Mouse (Mus musculus): ENCODE measurements around the gene Igf2bp3.

The Igf2bp3 gene

DNA sequence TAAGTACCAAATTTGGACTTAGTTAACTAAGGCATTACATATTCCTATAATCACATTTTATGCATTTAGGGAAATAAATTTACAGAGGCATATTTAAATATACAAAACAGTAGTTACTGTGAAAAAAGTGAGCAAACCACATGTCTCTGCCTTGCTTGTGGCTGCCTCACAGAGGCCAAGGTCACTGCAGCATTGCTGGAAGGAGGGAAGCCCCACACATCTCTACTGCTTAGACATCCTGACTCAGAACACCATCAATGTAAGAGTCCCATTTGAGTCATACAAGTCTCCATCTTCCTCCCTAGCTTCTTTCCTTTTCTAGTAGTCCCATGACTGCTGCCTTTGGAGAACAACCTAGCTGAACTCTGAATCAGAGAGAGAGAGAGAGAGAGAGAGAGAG lies 84.4 kb downstream of the Igf2bp3 start:
- DNase-seq, result no peak

DNA sequence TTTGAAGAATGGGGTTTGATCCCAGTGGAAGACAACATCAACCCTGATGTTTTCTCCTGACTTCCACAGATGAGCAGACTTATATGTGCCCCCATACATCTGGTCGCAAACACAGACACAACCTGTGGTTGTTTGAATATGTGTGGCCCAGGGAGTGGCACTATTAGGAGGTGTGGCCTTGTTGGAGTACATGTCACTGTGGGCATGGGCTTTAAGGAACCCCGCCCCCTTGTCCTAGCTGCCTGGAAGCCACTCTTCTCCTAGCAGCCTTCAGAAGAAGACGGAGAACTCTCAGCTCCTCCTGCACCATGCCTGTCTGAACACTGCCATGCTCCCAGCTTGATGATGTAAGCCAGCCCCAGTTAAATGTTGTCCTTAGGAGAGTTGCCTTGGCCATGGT lies 94.4 kb downstream of the Igf2bp3 start:
- no peak for DNase-seq

DNA sequence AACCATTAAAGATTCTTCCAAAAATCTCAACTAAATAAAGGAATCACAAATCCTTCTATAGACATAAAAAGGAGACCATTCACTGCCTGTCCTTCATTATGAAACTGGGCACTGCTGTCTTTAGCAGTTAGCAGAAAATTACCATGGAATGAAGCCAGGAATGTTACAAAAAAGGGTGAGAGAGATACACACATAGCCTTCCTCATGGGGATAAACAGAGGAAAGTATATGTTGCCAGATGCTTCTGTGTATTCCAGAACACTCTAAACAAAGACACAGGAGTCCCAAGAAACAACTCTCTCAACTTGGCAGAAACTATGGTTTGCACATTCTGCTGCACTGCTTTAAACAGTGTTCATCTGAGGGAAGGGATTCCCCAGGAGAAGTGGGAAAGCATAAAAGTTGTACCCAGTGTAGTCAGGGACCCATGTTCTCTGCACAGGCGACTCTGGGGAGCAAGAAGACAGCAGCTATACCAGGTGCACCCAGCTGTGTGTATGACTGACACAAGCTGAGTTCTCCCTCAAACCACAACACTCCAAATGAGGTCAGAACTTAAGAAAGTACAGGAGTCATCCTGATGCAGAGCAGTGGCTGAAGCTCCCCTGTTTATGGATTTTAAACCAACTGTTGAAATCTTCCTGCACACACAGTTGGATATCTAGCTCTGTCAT lies 95.2 kb downstream of the Igf2bp3 start:
- peak; percentile 19 for DNase-seq

DNA sequence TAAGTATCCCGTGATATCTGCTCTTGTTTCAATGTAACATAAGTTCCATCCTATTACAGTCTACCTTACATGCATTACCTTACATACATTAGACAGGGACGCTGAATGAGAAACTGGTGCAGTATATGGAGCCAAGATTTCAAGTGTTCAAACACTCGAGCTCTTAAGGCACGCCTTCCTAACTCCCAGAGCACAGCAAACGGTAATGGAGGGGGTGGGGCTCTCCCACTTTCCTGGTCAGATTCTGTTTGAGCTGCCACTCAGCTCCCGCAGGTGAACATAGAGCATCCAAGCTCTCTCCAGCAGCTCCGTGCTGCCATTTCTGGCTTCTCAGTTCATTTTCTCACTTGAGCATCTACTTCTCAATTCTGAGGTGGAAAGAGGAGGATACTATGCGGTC lies 96.3 kb downstream of the Igf2bp3 start:
- DNase-seq, result no peak

DNA sequence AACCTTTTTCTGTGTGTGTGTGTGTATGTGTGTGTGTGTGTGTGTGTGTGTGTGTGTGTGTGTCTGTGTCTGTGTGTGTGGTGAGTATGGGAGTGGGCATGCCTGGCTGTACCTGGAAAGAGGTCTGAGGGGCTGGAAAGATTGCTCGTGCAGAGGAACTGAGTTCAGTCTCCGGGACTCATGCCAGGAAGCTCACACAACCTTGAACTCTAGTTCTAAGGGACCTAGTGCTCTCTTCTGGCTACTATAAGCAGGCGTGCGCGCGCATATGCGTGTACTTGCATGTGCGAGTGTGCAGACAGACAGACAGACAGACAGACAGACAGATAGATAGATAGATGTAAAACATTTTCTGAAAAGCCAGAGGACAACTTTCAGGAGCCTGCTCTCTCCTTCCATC lies 98.5 kb downstream of the Igf2bp3 start:
- DNase-seq, result no peak

DNA sequence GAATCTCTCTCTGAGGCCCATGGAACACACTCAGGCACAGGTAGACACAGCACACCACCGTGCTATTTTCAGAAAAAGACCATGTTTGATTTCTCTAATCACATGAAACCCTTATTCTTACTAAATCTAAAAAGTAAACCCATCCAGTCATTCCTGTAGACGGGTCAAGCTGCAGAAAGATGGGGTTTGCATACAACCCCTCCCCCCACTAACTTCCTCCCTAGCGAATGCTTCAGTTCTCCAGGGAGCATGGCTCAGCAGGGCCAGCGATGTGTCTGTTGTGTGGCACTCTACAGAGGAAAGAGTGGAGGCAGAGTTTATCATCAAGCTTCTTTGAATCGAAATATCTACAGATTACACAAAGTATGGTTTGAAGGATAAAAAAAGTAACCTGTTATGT lies 99.2 kb downstream of the Igf2bp3 start:
- no peak for DNase-seq

DNA sequence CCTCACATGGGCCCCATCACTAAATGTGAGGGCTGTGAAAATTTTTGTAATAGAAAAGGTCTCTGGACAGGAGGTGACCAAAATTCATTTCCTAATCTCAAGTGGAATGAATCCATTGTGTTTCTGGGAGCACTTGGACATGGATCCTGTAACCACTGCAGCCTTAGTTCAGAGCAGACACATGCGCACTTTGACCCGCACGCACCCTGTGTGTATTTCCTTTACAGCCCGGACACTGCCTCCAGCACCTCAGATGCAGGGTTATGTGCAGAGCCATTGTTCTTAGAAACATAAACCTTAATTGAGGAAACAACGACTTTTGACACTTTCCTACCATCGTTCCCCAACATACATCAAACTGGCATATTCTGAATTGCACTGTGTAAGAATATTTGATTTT lies 100.3 kb downstream of the Igf2bp3 start:
- DNase-seq, result no peak

DNA sequence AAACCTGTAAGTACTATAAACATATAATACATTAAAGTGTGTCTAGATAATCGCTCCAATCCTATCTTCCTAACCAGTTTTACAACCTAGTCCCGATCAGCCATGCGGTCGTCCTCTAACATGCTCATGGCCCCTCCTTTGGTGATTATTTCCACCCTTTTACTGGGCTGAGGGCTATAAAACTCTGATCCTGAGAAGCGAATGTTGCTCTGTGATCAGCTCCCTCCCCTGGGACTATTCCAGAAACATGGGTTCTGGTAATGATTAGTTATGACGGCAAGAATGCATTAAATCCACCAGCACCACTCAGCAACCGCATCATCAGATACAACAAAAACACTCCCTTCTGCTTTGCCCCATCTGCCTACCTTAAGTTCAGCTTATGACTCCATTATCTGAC lies 100.9 kb downstream of the Igf2bp3 start:
- no peak for DNase-seq

DNA sequence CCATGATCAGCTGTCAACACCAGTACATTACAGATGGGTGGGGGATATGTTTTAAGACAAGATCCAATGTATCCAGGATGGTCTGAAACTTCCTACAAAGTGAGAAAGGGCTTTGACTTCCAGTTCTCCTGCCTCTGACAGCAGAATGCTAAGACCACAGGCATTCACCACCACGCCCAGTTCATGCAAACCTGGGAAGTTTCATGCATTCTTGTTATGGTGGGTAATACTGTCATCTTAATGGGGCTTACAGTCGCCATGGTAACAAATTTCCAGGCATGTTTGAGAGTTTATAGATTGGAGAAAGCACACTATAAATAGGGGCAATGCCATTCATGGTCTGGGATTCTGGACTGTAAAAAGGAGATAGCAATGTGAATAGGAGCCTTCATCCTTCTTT lies 105.6 kb downstream of the Igf2bp3 start:
- no peak for DNase-seq

DNA sequence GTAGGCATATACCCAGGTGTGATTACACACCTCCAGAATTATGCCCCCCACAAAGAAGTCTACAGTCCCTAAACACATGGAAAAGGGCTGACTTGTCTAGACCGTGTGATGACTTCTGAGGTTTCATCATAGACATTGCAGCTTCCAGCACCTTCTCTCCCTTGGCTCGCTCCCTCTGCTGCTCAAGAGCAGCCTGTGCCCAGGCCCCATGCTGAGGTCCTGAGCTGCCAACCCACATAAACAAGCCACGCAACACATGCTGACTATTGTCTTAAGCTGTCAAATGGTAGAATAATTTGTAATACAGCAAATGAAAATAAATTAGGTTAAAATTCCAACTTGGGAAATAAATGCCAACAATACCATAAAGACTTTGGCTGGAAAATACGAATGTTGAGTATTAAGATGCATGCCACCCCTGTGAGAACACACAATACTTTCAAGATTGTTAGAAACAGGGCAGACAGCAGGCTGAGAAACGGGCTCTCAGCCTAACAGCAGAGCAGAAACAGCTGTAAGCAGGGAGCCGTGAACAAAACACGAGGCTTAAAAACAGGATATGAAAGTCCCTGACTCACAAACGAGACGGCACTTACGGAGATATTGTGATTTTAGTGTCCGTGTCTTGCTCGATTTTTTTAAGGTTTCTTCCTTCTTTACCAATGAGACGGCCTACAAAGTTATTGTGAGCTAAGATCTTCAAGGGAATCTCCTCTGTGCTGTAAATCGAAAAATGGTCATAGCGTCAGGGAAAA lies 107.8 kb downstream of the Igf2bp3 start:
- no peak for DNase-seq

DNA sequence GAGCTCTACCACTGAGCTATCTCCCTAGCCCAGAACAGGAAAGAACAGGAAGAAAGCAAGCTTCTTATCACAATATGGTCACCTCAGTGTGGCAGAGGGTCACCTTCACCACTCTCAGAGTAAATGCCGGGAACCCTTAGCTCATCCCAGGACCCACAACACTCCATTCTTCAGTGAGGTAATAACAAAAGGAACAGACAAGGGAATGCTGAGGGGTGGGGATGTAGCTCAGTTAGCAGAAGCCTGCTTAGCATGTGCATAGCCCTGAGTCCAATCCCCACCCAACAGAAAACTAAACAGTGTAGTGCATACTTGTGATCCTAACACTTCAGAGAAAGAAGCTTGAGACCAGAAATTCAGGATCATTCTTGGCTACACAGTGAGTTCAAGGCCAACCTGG lies 115.7 kb downstream of the Igf2bp3 start:
- DNase-seq, result no peak

DNA sequence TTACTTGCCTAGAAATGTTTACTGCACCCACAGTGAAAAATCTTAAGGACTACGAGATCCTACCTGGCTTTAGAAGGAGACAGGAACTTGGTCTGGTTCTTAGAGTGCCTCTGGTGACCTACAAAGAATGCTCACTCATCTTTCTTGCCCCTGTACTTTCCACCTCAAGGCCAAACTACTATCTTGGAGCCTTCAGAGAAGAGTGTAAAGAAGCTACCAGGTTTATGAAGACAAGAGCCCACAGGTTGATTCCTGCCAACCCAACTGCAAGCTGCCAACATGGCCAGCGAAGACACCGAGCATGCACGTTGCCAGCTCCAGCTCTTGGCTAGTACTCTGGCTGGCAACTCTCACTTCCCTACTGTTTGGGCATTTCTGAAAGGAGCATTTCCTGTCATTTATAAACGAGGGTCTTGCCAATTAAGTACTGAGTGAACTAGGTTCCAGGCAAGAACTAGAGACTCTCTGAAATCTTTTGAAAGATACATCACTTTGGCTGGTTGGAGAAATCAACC lies 117.1 kb downstream of the Igf2bp3 start:
- DNase-seq, result no peak

DNA sequence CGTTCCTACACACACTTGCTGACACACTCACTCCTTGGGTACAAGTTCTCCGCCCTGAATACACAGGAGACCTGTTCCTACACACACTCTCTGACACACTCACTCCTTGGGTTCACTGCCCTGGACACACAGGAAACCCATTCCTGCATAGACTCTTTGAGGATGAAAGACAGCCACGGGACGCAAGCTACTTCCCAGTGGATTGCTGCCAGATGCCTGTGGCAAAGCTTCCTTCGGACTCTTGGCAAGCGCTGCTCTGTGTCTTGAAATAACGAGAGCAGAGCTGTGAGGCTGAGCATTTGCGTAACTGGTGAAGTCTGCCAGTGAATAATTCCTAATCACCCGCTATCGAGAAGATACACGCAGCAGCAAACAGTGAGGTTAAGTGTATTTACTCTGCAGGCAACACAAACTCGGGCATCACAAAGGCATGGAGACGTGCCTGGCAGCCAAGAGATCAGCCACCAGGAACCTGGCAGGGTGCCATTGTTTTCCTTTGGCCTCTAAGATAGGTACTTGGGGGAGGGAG lies 117.8 kb downstream of the Igf2bp3 start:
- no peak for DNase-seq

DNA sequence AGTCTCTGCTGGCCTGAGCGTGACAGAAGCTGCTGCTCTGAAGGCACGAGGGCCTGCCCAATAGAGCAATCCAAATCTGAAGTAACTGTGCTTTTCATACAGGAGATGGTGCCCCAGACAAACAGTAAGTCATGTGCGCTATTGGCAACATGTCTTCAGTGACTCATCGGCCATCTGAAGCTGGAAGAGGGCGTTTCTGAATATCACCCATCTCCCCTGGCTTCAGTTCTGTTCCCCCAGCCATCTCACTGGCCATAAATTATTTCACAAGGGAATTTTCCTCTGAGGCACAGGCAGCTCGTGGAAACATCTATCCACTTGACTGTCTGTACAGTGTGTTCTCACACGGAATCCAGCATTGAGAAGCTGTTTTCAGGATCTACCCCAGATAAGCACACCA lies 118.3 kb downstream of the Igf2bp3 start:
- no peak for DNase-seq

DNA sequence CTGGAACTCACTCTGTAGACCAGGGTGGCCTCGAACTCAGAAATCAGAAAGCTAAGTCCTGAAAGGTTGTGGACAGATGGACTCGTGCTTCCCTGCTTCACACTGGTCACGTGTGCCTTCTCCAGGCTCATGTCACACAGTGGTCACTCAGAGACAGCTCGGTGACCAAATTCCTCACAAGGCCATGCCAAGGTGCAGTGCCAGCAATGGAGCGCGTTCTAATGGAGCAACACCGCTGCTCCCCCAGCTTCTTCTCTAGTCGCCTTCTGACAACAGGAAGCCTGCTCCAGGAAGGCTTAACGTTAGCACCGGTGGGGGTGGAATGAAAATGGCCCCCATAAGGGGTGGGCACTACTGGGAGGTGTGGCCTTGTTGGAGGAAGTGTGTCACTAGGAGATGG lies 119.8 kb downstream of the Igf2bp3 start:
- DNase-seq, result no peak

DNA sequence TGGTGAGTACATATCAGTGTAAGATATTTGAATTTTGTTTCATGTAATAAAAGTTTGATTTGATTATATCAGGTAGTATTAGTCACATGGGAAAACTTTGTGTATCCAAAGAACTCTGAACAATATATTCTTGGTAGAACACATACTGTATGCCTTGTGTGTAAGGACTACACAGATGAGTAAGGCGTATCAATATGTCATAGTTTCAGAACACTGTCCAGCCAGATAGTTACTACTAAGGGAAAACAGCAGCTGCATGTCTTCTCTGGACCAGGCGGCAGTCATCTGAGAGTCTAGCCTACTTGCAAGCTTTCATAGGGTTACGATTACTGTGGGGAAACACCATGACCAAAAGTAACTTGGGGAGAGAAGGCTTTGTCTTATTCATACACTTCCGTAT lies 131.7 kb downstream of the Igf2bp3 start:
- no peak for DNase-seq

DNA sequence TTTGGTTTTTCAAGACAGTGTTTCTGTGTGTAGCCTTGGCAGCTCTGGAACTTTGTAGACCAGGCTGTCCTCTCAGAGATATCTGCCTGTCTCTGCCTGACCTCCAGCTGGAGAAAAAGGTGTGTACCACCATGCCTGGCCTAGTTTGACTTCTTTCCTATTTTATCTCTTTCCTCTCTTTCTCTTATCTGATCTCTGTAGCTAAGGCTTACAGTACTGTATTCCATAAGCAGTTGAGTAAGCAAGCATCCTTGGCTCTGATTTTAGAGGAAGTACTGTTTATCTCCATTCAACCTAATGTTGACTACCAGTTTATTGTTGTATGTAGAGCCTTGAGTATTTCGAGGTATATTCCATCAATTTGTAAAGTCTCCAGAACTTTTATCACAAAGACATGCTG lies 135.4 kb downstream of the Igf2bp3 start:
- no peak for DNase-seq

DNA sequence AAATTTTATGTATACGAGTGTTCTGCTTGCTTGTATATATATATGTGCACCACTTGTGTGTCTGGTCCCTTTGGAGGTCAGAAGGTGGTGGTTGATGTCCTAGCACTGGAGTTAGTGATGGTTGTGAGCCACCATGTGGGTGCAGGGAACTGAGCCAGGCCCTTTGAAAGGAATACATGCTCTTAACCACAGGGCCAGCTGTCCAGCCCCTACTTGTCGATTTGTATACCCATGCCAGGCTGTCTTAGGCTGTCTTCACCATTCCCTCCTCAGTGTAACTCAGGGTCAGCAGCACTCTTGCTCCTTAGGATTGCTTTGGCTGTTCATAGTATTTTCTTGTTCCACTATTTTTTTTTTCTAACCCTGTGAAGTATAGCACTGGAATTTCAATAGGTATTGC lies 136.9 kb downstream of the Igf2bp3 start:
- DNase-seq, result no peak

DNA sequence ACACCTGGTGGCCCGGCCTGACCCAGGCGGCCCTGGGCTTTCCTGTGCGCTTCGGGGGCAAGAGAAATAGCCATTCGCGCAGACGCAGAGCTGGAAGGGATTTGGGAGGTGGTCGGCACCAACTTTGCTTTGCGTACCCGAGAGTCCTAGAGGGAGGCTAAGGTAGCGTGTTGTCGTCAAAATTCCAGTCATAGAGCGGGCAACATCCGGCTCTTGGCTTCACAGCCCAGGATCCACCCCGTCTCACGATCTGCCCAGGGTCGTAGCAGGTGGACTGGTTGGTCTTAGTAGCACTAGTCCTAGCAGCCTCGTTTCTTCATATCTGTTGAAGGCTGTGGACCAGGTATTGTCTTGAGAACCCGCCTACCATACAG lies 140.7 kb downstream of the Igf2bp3 start:
- no peak for DNase-seq

DNA sequence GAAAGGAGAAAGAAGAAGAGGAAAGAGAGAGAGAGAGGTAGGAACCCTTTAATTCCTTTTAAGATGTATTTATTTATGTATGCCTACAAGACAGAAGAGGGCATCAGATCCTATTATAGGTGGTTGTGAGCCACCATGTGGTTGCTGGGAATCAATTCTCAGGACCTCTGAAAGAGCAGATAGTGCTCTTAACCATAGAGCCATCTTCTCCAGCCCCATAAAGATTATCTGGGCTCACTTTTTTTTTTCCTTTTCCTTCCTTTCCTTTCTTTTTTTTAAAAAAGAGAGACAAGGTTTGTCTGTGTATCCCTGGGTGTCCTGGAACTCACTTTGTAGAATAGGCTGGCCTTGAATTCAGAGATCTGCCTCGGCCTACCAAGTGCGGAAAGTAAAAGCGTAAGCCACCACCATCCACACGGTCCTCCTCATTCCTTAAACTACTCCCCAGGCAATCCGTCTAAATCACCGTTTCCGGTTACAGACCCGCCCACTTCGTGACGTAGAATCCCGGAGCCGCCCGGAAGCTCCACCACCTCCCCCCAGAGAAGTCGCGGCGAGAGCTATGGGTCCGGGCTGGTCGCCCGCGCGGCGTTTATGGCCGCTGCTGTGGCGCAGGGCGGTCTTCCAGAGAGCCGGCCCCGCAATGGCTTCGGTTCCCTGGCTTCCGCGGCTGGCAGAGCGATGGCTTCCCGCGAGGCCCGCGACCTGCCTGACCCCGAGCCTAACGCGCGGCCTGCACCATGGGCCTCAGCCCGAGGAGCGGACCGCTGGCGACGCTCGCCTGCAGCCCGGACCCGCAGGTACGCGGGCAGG lies 141.2 kb downstream of the Igf2bp3 start, which contains the start of gene Malsu1:
Gene Malsu1 (plus strand): TSS at position 492 of the 813 bp plus-strand sequence.
- DNase-seq, result peak; percentile 94

DNA sequence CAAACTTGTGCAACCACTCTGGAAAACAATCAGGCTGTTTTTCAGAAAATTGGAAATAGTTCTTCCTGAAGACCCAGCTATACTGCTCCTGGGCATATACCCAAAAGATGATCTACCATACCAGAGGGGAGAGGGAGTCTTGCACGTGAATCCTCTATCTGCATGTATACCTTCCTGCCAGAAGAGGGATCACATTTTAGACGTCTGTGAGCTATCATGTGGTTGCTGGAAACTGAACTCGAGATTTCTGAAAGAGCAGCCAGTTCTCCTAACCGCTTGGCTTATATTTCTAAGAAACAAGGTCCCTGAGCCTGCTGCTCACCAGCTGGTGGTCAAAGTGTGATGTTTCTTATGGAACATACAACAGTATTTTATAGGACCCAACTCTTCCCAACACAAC lies 146.4 kb downstream of the Igf2bp3 start:
- DNase-seq, result no peak

DNA sequence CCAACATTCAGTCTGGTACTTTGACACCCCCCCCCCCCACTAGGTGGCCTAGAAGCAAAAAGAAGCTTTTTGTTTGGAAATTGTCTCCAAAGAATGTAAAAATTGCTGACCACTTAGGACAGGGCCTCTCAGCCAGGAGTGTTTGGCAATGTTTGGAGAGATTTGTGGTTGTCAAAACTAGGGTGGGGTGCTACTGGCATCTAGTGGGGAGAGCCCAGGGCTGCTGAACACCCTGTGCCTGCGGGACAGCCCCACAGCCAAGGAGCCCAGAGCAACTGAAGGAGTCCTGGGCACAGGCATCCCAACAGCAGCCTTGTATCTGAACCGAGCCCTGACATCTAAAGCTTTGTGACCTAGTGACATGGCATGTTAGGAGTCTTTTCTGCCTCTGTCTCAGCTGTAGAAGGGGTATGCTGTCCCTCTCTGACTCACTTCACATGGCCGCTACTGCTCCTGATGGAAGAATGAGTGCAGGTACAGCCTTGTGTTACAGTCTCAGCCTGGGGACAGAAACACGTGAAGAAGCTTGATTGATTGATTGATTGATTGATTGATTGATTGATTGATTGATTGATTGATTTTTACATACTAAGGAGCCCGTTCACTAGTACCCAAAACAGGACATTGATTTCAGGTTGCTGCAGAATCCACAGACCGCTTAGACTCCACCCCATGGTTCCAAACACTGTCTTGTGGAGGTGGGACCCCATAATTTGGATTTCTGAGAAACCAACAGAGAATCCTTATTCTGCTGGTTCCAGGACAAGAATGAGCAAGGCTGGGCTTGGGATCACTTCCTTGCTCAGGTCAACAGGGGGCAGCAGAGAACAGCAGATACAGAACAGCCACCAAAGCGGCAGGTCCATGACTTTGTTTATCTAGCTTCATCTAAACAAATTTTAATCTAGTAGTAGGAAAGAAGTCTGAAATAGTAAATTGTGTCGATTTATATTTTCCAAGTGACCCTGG lies 157.4 kb downstream of the Igf2bp3 start:
- DNase-seq, result peak; percentile 78
